Mouse (Mus musculus) ES-Bruce4 (cell line): ENCODE data around the gene Ncstn. TPM values are rescaled to one million over a fixed set of nuclear protein-coding genes. Genes with fewer than 3 reads are reported as not detected.

ENCODE experiments used
- H3K27ac ChIP-seq: 2 replicates; pipeline ENCODE4 v1.5.1; 2012; ENCODE audit warnings: low read length, inconsistent platforms; ENCODE audit not compliant: insufficient read depth
- H3K27me3 ChIP-seq: 2 replicates; pipeline ENCODE4 v1.6.1; 2012; ENCODE audit warnings: mild to moderate bottlenecking, low read length, inconsistent platforms; ENCODE audit not compliant: control insufficient read depth, poor library complexity, insufficient read depth, severe bottlenecking
- H3K36me3 ChIP-seq: 2 replicates; pipeline ENCODE4 v1.6.1; 2012; ENCODE audit warnings: inconsistent platforms, mild to moderate bottlenecking, low read length, moderate library complexity; ENCODE audit not compliant: control insufficient read depth, poor library complexity, insufficient read depth, severe bottlenecking
- H3K4me1 ChIP-seq: one replicate; pipeline ENCODE4 v1.8.1; 2011; ENCODE audit warnings: low read length; ENCODE audit not compliant: control insufficient read depth, insufficient read depth
- H3K4me3 ChIP-seq: 2 replicates; pipeline ENCODE4 v1.5.1; 2011; ENCODE audit warnings: low read depth, mild to moderate bottlenecking, low read length
- H3K9ac ChIP-seq: 2 replicates; pipeline ENCODE4 v1.6.1; 2012; ENCODE audit warnings: low read depth, mild to moderate bottlenecking, inconsistent platforms; ENCODE audit not compliant: poor library complexity, severe bottlenecking
- H3K9me3 ChIP-seq: replicated peaks from 2 replicates; pipeline ENCODE4 v1.6.1; 2012; ENCODE audit warnings: mild to moderate bottlenecking, low read length, inconsistent platforms; ENCODE audit not compliant: control insufficient read depth, poor library complexity, insufficient read depth, severe bottlenecking
- CTCF ChIP-seq: IDR thresholded peaks from one replicate; pipeline ENCODE4 v1.8.1; 2011; ENCODE audit warnings: low read depth, low read length
- EP300 ChIP-seq: IDR thresholded peaks from 2 replicates; pipeline ENCODE4 v1.6.1; 2011; ENCODE audit warnings: low read depth, low read length; ENCODE audit not compliant: insufficient read depth
- POLR2A ChIP-seq: IDR thresholded peaks from one replicate; pipeline ENCODE4 v1.8.1; 2011; ENCODE audit warnings: low read length; ENCODE audit not compliant: insufficient read depth
- polyA plus RNA-seq: library from polyadenylated mRNA; stranded (reverse); fragments of >200 nt; gene quantifications from 2 replicates; pipeline ENCODE4 v1.2.4, GENCODE M21; 2011; ENCODE audit warnings: low read depth; ENCODE audit not compliant: missing spikeins, insufficient read depth, insufficient read length

The Ncstn gene
- polyA plus RNA-seq, 1 experiment = 54.2 TPM

- Histone ChIP-seq H3K36me3 (no peaks in the 10 kb centered on the region), H3K27ac (no peak overlapping the region)
Measured at GRCm38 (mm10) chr1:172019339-172019738, 63.3 kb downstream of the Ncstn start.

DNA sequence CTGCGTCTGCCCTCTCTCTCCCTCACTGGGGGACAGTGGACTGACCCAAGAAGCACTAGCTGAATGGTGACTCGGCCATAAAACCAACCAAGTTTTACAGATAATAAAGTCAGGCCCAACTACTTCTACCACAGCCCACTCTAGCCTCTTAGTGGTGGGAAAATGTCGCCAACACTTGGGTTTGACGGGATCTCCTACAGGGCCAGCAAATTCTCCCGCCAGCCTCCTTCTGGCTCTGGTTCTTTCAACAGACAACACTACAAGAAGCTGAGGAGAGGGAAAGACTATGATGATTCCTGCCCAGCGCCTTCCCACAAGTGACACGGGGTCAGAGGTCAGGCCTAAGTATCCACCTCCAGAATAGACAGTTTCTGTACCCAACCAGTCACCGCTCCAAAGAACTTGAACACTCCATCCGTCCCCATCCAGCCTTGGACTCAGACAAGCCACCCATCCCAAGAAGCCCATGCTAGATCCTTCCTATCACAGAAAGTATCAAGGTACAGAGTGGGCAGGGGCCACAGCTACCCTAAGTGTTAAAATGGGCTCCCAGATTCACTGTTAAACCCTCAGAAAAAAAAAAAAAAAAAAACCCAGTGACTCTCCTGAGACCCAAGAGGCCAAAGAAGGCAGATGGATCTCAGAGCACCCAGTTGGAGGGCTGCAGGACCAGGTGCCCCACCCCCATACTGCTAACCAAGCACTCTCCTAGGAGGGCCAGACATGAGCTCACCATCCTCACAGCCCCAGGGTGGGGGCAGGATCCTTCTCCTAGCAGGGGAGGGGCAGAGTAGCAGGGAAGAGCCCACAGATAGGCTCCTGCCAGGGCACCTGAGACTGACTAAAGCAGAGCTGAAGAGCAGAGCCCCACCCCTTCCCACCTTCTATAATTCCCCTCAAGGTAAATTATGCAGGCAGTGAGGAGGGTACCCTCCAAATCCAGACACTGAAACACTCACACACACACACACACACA is 64.0 kb downstream of the Ncstn start:
- no peaks in the 10 kb centered on the region for H3K9me3 ChIP-seq
- no peak overlapping the region for H3K4me3 ChIP-seq
- peaks cover 10% of the 10 kb centered on the region for H3K4me1 ChIP-seq
- no peak overlapping the region for H3K27ac ChIP-seq
- TF ChIP-seq EP300 = 0 out of 2 replicates have a peak, but pooled peaks have one; percentile 15
- TF ChIP-seq CTCF = no peak
- H3K9ac ChIP-seq = no peak overlapping the region
- H3K36me3 ChIP-seq = no peaks in the 10 kb centered on the region
- no peaks in the 10 kb centered on the region for H3K27me3 ChIP-seq

More at GRCm38 (mm10) chr1:172019339-172019738, 63.3 kb downstream of the Ncstn start:
- TF ChIP-seq CTCF (no peak), EP300 (no peak), POLR2A (no peak)
- Histone ChIP-seq H3K9me3 (no peaks in the 10 kb centered on the region), H3K4me1 (peaks cover 10% of the 10 kb centered on the region), H3K27me3 (no peaks in the 10 kb centered on the region), H3K9ac (no peak overlapping the region), H3K4me3 (no peak overlapping the region)

DNA sequence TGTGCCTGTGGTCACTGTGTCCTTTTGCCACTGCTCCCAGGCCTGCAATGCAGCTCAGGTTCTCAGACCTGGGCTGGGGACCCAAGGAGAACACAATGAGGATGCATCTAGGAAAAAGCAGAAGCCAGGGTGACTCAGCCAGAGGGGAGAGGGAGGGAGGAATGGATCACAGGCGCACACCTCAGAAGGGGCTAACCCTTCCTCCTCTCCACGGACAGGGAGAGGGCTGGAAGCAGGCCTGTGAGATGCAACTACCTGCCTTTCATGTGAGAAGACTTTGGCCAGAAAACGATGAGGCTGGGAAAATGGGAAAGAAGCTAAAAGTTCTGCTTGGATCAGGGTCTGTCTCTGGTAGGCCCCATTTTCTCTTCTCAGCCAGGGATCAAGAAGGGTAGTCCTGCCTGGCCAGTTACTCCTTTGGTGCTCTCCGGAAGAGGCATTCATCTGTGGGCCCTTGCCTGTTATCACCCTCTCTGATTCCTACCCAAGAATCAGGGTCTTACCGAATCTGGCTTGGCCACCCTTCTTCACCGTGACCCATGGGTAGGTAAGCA is 65.0 kb downstream of the Ncstn start:
- no peak overlapping the region for H3K4me3 ChIP-seq
- H3K36me3 ChIP-seq = no peaks in the 10 kb centered on the region
- TF ChIP-seq EP300 (no peak), CTCF (no peak), POLR2A (no peak)

GRCm38 (mm10) chr1:172016660-172017516 is 65.7 kb downstream of the Ncstn start:
- Histone ChIP-seq H3K4me1 (peaks cover 7% of the 10 kb centered on the region), H3K4me3 (no peak overlapping the region), H3K36me3 (no peaks in the 10 kb centered on the region), H3K27me3 (no peaks in the 10 kb centered on the region), H3K9ac (no peak overlapping the region), H3K9me3 (no peaks in the 10 kb centered on the region), H3K27ac (no peak overlapping the region)
- TF ChIP-seq POLR2A (no peak), CTCF (no peak), EP300 (no peak)

More for the DNA sequence above, 65.0 kb downstream of the Ncstn start:
- no peak overlapping the region for H3K9ac ChIP-seq
- no peaks in the 10 kb centered on the region for H3K27me3 ChIP-seq
- H3K27ac ChIP-seq = no peak overlapping the region
- H3K4me1 ChIP-seq = peaks cover 7% of the 10 kb centered on the region
- no peaks in the 10 kb centered on the region for H3K9me3 ChIP-seq

- no peak overlapping the region for H3K4me3 ChIP-seq
- H3K36me3 ChIP-seq = no peaks in the 10 kb centered on the region
- no peak overlapping the region for H3K9ac ChIP-seq
- H3K4me1 ChIP-seq = peaks cover 7% of the 10 kb centered on the region
- H3K9me3 ChIP-seq = no peaks in the 10 kb centered on the region
- no peaks in the 10 kb centered on the region for H3K27me3 ChIP-seq
- TF ChIP-seq CTCF = no peak
- TF ChIP-seq EP300 = no peak
- no peak for TF ChIP-seq POLR2A
- H3K27ac ChIP-seq = no peak overlapping the region
Measured at GRCm38 (mm10) chr1:172016031-172016430, 66.6 kb downstream of the Ncstn start.

Other genes with a start within 250 kb of the Ncstn start
- gene Cd84, start 243.1 kb downstream of the Ncstn start, polyA plus RNA-seq = not detected in 2 replicates
- gene Gm10521, start 187.1 kb downstream of the Ncstn start, polyA plus RNA-seq = not detected in 2 replicates
- not detected in 2 replicates for gene Slamf6, start 165.3 kb downstream of the Ncstn start, polyA plus RNA-seq
- gene Vangl2, start 54.4 kb downstream of the Ncstn start, polyA plus RNA-seq = 29.7 and 33.8 TPM in 2 replicates
- gene Nhlh1, start 25.2 kb downstream of the Ncstn start, polyA plus RNA-seq = not detected in 2 replicates
- 161 and 163 TPM in 2 replicates for gene Copa, start 266 bp downstream of the Ncstn start, polyA plus RNA-seq
- 82.0 and 83.8 TPM in 2 replicates for gene Pex19, start 44.0 kb upstream of the Ncstn start, polyA plus RNA-seq
- gene Dcaf8, start 65.3 kb upstream of the Ncstn start, polyA plus RNA-seq = 98.6 and 103 TPM in 2 replicates
- gene Pea15a, start 124.0 kb upstream of the Ncstn start, polyA plus RNA-seq = 61.0 and 62.6 TPM in 2 replicates
- gene Casq1, start 137.1 kb upstream of the Ncstn start, polyA plus RNA-seq = 1.7 and 1.8 TPM in 2 replicates
- gene Atp1a4, start 175.6 kb upstream of the Ncstn start, polyA plus RNA-seq = not detected in 2 replicates
- gene Igsf8, start 178.8 kb upstream of the Ncstn start, polyA plus RNA-seq = 35.4 and 35.8 TPM in 2 replicates
- 2.1 and 2.6 TPM in 2 replicates for gene Atp1a2, start 215.3 kb upstream of the Ncstn start, polyA plus RNA-seq
- not detected in 2 replicates for gene Kcnj9, start 246.5 kb upstream of the Ncstn start, polyA plus RNA-seq